Mouse (Mus musculus): ENCODE results near the gene Dpp6.

- TF ChIP-seq CTCF (IDR thresholded peaks at IDR 0.05; ENCODE audit: control insufficient read depth, insufficient read depth, insufficient read length), result no peak
- TF ChIP-seq USF1 (IDR thresholded peaks at IDR 0.05; ENCODE audit: low read depth), result no peak
These were observed 90.1 kb downstream of the Dpp6 start for GRCm38 (mm10) chr5:26907151-26907550.

All from C2C12 (cell line).